Mouse (Mus musculus): ENCODE measurements around the gene Aspdh. TPM values are rescaled to one million over a fixed set of nuclear protein-coding genes. Genes with fewer than 3 reads are reported as not detected.

The Aspdh gene
- polyA plus RNA-seq, 1 experiment from 2014 or later, result 1.5 TPM

DNA sequence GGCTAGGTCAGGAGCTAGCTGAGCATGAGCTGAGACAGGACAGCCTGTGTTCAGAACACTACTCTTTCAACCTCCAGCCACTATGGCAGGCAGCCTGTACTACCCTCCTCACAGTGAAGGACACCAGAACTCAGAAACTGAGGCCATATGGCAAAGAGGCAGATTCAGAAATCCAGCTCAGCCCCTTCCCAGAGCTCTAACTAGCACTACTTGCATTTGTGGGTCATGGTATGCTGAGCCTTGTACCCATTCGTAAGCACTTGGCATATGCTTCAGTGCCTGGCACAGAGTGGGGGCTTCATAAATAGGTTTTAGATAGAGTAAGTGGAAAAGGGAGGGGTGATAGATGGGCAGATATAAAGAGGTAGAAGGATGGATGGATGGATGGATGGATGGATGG lies 24.7 kb upstream of the Aspdh start:
- TF ChIP-seq CTCF (IDR thresholded peaks at IDR 0.05; ENCODE audit: low read depth), result no peak
- Histone ChIP-seq H3K4me3 (ENCODE audit: low read depth, low read length) (no peak overlapping the region), H3K4me2 (replicated peaks; ENCODE audit: low read depth) (no peak overlapping the region), H3K36me3 (ENCODE audit: control insufficient read depth, insufficient read depth) (no peaks in the 10 kb centered on the region), H3K27me3 (replicated peaks; ENCODE audit: control insufficient read depth, insufficient read depth, low read length) (peaks cover 54% of the 10 kb centered on the region), H3K4me1 (replicated peaks; ENCODE audit: control insufficient read depth, insufficient read depth, low read length) (no peaks in the 10 kb centered on the region), H3K9me3 (ENCODE audit: control insufficient read depth) (no peaks in the 10 kb centered on the region), H3K9ac (ENCODE audit: low read depth, low read length) (no peak overlapping the region), H3K27ac (ENCODE audit: low read depth, low read length) (no peak overlapping the region)
- ATAC-seq, result no peak
- 83% methylated on average over 1 of the region's 1 CpGs for WGBS

DNA sequence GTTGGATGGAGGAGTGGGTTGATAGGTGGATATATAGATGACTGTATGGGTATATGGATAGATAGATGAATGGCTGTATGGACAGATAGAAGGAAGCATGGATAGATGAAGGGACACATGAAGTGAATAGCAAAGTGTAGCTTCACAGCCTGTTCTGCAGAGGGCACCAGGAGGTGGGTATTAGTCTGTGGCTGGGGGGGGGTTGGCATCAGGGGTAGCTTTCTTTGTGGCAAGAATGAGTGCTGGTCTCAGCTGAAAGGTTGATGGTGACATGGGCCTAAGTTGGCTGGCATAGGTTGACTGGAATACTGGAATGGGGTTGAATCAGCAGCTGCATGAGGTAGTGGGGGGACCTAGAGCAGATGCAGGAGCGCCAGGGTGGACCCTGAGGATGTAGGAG lies 24.0 kb upstream of the Aspdh start:
- H3K9ac ChIP-seq (ENCODE audit: low read depth, low read length), result no peak overlapping the region
- ATAC-seq, result no peak
- H3K4me3 ChIP-seq (ENCODE audit: low read depth, low read length), result no peak overlapping the region
- H3K27me3 ChIP-seq (replicated peaks; ENCODE audit: control insufficient read depth, insufficient read depth, low read length), result peaks cover 60% of the 10 kb centered on the region
- H3K4me1 ChIP-seq (replicated peaks; ENCODE audit: control insufficient read depth, insufficient read depth, low read length), result no peaks in the 10 kb centered on the region
- 8% methylated on average over 1 of the region's 1 CpGs for WGBS
- H3K9me3 ChIP-seq (ENCODE audit: control insufficient read depth), result no peaks in the 10 kb centered on the region
- H3K36me3 ChIP-seq (ENCODE audit: control insufficient read depth, insufficient read depth), result no peaks in the 10 kb centered on the region
- H3K4me2 ChIP-seq (replicated peaks; ENCODE audit: low read depth), result no peak overlapping the region
- no peak overlapping the region for H3K27ac ChIP-seq (ENCODE audit: low read depth, low read length)
- TF ChIP-seq CTCF (IDR thresholded peaks at IDR 0.05; ENCODE audit: low read depth), result no peak

DNA sequence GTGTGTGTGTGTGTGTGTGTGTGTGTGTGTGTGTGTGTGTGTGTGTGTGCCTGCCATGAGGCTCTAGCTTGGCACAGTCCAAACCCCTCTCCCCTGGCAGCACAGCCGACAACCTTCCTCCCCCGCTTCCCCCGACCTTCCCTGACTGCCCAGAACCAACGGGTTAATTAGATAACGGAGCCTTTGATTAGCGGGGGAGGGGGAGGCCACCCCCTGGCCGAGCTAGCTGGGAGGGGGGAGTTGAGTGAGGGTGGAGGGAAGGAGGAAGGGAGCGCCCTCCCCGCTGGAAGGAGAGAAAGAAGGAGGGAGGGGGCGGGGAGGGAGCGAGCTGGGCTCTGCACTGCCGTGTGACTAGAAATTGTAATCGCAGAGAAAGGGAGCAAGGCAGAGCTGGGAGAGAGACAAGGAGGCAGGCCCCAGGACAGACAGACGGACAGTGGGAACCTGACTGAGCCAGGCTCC lies 23.5 kb upstream of the Aspdh start:
- H3K9ac ChIP-seq (ENCODE audit: low read depth, low read length), result no peak overlapping the region
- H3K27ac ChIP-seq (ENCODE audit: low read depth, low read length), result no peak overlapping the region
- peaks cover 64% of the 10 kb centered on the region for H3K27me3 ChIP-seq (replicated peaks; ENCODE audit: control insufficient read depth, insufficient read depth, low read length)
- TF ChIP-seq CTCF (IDR thresholded peaks at IDR 0.05; ENCODE audit: low read depth), result no peak
- H3K4me1 ChIP-seq (replicated peaks; ENCODE audit: control insufficient read depth, insufficient read depth, low read length), result no peaks in the 10 kb centered on the region
- H3K9me3 ChIP-seq (ENCODE audit: control insufficient read depth), result no peaks in the 10 kb centered on the region
- WGBS, result 0% methylated on average over 14 of the region's 14 CpGs
- no peak overlapping the region for H3K4me2 ChIP-seq (replicated peaks; ENCODE audit: low read depth)
- ATAC-seq, result no peak
- no peak overlapping the region for H3K4me3 ChIP-seq (ENCODE audit: low read depth, low read length)
- no peaks in the 10 kb centered on the region for H3K36me3 ChIP-seq (ENCODE audit: control insufficient read depth, insufficient read depth)

DNA sequence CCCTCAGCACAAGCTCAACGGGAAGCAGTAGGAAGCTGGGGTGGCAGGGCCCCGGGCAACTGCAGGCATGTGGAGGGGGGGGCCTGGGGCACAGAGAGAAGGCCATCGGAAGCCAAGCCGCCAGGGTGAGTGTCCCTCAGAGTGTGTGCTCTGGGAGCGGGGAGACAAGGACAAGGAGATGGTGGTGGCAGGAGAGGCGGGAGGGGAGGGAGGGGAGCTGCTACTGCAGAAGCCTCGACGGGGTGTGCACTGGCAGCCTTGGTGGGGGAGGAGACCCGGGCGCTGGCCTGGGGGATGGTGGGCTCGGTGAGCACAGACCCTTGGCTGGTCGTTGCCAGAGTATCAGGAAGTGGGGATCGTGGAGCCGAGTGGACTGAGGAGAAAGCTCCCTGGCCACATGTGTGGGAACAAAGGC lies 22.8 kb upstream of the Aspdh start:
- Histone ChIP-seq H3K4me3 (ENCODE audit: low read depth, low read length) (0 out of 2 replicates have a peak overlapping the region, but pooled peaks have one; percentile 5), H3K4me1 (replicated peaks; ENCODE audit: control insufficient read depth, insufficient read depth, low read length) (no peaks in the 10 kb centered on the region), H3K27ac (ENCODE audit: low read depth, low read length) (no peak overlapping the region), H3K36me3 (ENCODE audit: control insufficient read depth, insufficient read depth) (no peaks in the 10 kb centered on the region), H3K9ac (ENCODE audit: low read depth, low read length) (no peak overlapping the region), H3K9me3 (ENCODE audit: control insufficient read depth) (no peaks in the 10 kb centered on the region), H3K27me3 (replicated peaks; ENCODE audit: control insufficient read depth, insufficient read depth, low read length) (peaks cover 68% of the 10 kb centered on the region), H3K4me2 (replicated peaks; ENCODE audit: low read depth) (no peak overlapping the region)
- no peak for ATAC-seq
- no peak for TF ChIP-seq CTCF (IDR thresholded peaks at IDR 0.05; ENCODE audit: low read depth)
- WGBS, result 2% methylated on average over 14 of the region's 14 CpGs

DNA sequence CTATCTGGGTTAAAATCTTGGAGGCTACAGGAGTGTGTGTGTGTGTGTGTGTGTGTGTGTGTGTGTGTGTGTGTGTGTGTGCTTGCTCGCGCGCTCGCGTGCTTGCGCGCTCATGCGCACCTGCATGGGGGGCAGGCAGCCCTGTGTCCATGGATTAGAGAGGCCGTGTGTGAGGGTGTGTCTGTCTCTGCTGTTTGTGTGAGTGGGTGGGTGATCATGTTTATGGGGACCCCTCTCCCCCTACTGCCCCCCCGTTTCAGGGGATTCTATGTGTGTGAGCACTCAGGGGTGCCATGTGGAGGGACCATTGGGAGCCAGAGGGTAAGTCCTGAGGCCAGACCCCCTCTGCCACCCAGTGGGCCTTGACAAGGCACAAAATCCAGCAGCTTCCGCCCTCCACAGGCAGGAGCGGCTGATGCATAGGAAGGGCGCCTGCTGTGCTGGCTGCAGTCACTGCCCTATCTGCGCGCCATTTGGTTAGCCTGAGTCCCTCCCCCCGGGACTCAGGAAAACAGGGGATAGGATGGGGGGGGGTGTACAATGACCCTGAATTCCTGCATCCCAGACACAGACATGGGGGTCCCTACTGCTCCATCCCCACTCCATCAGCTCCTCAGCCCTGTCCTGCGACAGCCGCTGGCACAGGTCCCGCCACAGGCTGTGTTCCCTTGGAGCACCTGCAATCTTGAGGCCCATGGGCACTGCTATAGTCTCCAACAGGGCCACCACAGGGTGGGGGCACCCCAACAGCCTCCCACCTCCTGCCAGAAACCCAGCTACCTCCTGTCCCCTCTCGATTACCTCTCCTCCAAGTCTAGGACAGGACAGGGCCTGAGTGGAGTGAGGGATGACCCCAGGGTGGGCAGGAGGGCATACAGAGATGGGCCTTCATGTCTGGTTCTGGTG lies 21.7 kb upstream of the Aspdh start:
- no peak; the same call in 1 of the 2 replicates for TF ChIP-seq CTCF (IDR thresholded peaks at IDR 0.05; ENCODE audit: low read depth)
- ATAC-seq, result no peak
- 0 out of 2 replicates have a peak overlapping the region, but pooled peaks have one; percentile 24 for H3K4me2 ChIP-seq (replicated peaks; ENCODE audit: low read depth)

DNA sequence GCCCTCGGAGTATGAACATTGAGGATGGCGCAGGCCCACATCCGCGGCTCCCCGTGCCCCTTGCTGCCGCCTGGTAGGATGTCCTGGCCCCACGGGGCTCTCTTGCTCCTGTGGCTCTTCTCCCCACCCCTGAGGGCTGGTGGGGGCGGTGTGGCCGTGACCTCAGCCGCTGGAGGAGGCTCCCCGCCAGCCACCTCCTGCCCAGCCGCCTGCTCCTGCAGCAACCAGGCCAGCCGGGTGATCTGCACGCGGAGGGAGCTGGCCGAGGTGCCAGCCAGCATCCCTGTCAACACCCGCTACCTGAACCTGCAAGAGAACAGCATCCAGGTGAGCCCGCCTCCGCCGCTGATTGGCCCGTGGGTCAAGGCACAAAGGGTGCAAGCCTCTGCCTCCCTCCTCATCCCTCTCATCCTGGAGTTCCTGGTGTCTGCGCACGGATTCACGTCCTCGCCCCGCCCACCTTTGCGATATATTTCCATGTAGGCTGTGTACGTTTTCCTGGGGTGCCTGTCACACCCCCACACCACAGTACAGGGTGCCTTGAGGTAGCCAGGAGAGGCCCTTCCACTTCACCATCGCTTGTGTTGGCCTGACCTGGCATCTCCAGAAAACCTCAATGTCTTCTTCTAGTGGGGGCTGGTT lies 20.2 kb upstream of the Aspdh start:
- Histone ChIP-seq H3K4me2 (replicated peaks; ENCODE audit: low read depth) (no peak overlapping the region), H3K4me1 (replicated peaks; ENCODE audit: control insufficient read depth, insufficient read depth, low read length) (no peaks in the 10 kb centered on the region), H3K4me3 (ENCODE audit: low read depth, low read length) (no peak overlapping the region), H3K9ac (ENCODE audit: low read depth, low read length) (no peak overlapping the region), H3K36me3 (ENCODE audit: control insufficient read depth, insufficient read depth) (no peaks in the 10 kb centered on the region), H3K9me3 (ENCODE audit: control insufficient read depth) (no peaks in the 10 kb centered on the region), H3K27ac (ENCODE audit: low read depth, low read length) (no peak overlapping the region), H3K27me3 (replicated peaks; ENCODE audit: control insufficient read depth, insufficient read depth, low read length) (peaks cover 64% of the 10 kb centered on the region)
- ATAC-seq, result no peak
- WGBS, result 6% methylated on average over 29 of the region's 29 CpGs
- no peak for TF ChIP-seq CTCF (IDR thresholded peaks at IDR 0.05; ENCODE audit: low read depth)

More for the DNA sequence above, 21.7 kb upstream of the Aspdh start:
- Histone ChIP-seq H3K9me3 (ENCODE audit: control insufficient read depth) (no peaks in the 10 kb centered on the region), H3K27me3 (replicated peaks; ENCODE audit: control insufficient read depth, insufficient read depth, low read length) (peaks cover 68% of the 10 kb centered on the region), H3K9ac (ENCODE audit: low read depth, low read length) (no peak overlapping the region), H3K36me3 (ENCODE audit: control insufficient read depth, insufficient read depth) (no peaks in the 10 kb centered on the region), H3K4me1 (replicated peaks; ENCODE audit: control insufficient read depth, insufficient read depth, low read length) (no peaks in the 10 kb centered on the region), H3K27ac (ENCODE audit: low read depth, low read length) (no peak overlapping the region), H3K4me3 (ENCODE audit: low read depth, low read length) (no peak overlapping the region)
- WGBS, result 11% methylated on average over 20 of the region's 20 CpGs
